Mouse (Mus musculus) CH12.LX (cell line): ENCODE results near the gene Fxyd1.

Experiments used
- CTCF ChIP-seq, 2 experiments: IDR thresholded peaks in 1 of 2; conservative IDR thresholded peaks in 1 of 2; 2 replicates each; pipeline ENCODE4 v1.5.1; 2011 to 2012; ENCODE audit warnings: low read depth in 2 of 2, low read length in 2 of 2, improper control_type of control experiment in 1 of 2, inconsistent platforms in 1 of 2, mild to moderate bottlenecking in 1 of 2, moderate library complexity in 1 of 2
- ELF1 ChIP-seq: IDR thresholded peaks from 2 replicates; pipeline ENCODE4 v1.6.1; 2014; ENCODE audit warnings: low read depth, mild to moderate bottlenecking, inconsistent platforms, low read length, improper control_type of control experiment
- HCFC1 ChIP-seq: IDR thresholded peaks from 2 replicates; pipeline ENCODE4 v1.6.1; 2012; ENCODE audit warnings: low read depth, mild to moderate bottlenecking, inconsistent platforms, low read length, improper control_type of control experiment
- MAFK ChIP-seq: IDR thresholded peaks from 2 replicates; pipeline ENCODE4 v1.6.1; 2011; ENCODE audit warnings: low read length, improper control_type of control experiment; ENCODE audit not compliant: insufficient replicate concordance
- MAX ChIP-seq: IDR thresholded peaks from 2 replicates; pipeline ENCODE4 v1.6.1; 2011; ENCODE audit warnings: low read length, improper control_type of control experiment
- MEF2A ChIP-seq: IDR thresholded peaks from 2 replicates; pipeline ENCODE4 v1.6.1; 2014; ENCODE audit warnings: low read depth, mild to moderate bottlenecking, inconsistent platforms, low read length, improper control_type of control experiment, borderline replicate concordance
- NELFE ChIP-seq: IDR thresholded peaks from 2 replicates; pipeline ENCODE4 v1.6.1; 2011; ENCODE audit warnings: low read depth, low read length, improper control_type of control experiment
- POLR2A ChIP-seq: IDR thresholded peaks from 2 replicates; pipeline ENCODE4 v1.6.1; 2011; ENCODE audit warnings: low read depth, mild to moderate bottlenecking, improper control_type of control experiment, low read length
- RCOR1 ChIP-seq: conservative IDR thresholded peaks from 2 replicates; pipeline ENCODE4 v1.6.1; 2012; ENCODE audit warnings: low read depth, mild to moderate bottlenecking, inconsistent platforms, low read length, improper control_type of control experiment
- SMC3 ChIP-seq: IDR thresholded peaks from 2 replicates; pipeline ENCODE4 v1.6.1; 2011; ENCODE audit warnings: low read depth, low read length, improper control_type of control experiment
- TBP ChIP-seq: conservative IDR thresholded peaks from 2 replicates; pipeline ENCODE4 v1.6.1; 2011; ENCODE audit warnings: low read depth, low read length, improper control_type of control experiment
- TCF12 ChIP-seq: IDR thresholded peaks from 2 replicates; pipeline ENCODE4 v1.6.1; 2014; ENCODE audit warnings: low read depth, mild to moderate bottlenecking, inconsistent platforms, low read length, improper control_type of control experiment
- USF1 ChIP-seq: IDR thresholded peaks from 2 replicates; pipeline ENCODE4 v1.6.1; 2014; ENCODE audit warnings: low read depth, mild to moderate bottlenecking, inconsistent platforms, low read length, improper control_type of control experiment
- ZNF384 ChIP-seq: IDR thresholded peaks from 2 replicates; pipeline ENCODE4 v1.6.1; 2012; ENCODE audit warnings: low read depth, low read length, improper control_type of control experiment, inconsistent platforms

GRCm38 (mm10) chr7:31049846-31050281 lies 7.1 kb downstream of the Fxyd1 start:
- TF ChIP-seq TCF12 (no peak), ZNF384 (no peak), MAFK (no peak), ELF1 (no peak), NELFE (no peak), RCOR1 (no peak), POLR2A (no peak), CTCF (conservative IDR thresholded peaks at IDR 0.05 in 1 of 2, IDR thresholded peaks at IDR 0.05 in 1 of 2; ENCODE audit: low read depth in 2 of 2, low read length in 2 of 2) (no peak), MEF2A (no peak), TBP (no peak), MAX (no peak), SMC3 (no peak), HCFC1 (no peak), USF1 (no peak)
